8 mouse cellular contexts compared by ENCODE assay signal in the genomic region with DNA sequence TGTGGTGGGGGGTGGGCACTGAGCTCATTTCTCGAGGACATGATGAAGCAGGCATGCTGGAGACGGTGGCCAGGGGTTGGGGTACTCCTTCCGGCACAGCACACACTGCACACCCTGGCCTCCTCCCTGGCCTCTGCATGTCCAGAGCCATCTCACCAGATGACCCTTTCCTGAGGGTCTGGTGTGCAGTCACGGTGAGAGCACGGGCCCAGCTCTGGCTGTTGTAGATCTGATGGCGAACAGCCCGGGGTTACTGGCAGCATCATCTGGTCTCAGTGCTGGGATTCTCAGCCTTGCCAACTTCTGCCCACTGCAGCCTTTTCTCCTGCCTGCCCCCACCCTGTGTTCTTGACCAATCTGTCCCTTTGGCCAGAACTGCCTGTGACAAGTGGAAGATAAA. TPM values are rescaled to one million over a fixed set of nuclear protein-coding genes. Genes with fewer than 3 reads are reported as not detected.
DNase-seq lines count a peak whose midpoint lies in the region; ATAC-seq and TF ChIP-seq lines count a peak whose summit lies in the region.

No protein-coding gene starts in this region.

- no peak overlapping the region for H3K9ac ChIP-seq in midbrain, embryonic 16.5 days (ENCODE audit: low read depth, low read length)
- no peak overlapping the region for H3K9ac ChIP-seq in midbrain, embryonic 14.5 days (replicated peaks; ENCODE audit: low read length)

- H3K36me3 ChIP-seq in midbrain, embryonic 16.5 days (ENCODE audit: control insufficient read depth, insufficient read depth, low read length): no peaks in the 10 kb centered on the region
- H3K36me3 ChIP-seq in midbrain, embryonic 14.5 days (ENCODE audit: control insufficient read depth, insufficient read depth, low read length): no peaks in the 10 kb centered on the region
- H3K36me3 ChIP-seq in embryonic facial prominence, embryonic 10.5 days (replicated peaks): no peaks in the 10 kb centered on the region

- no peak for DNase-seq in frontal cortex, postnatal 10 days (ENCODE audit: low spot score in 2 of 2)
- no peak for DNase-seq in midbrain, embryonic 14.5 days
- peak; percentile 27 for DNase-seq in lung, postnatal 36 days
- DNase-seq in kidney, adult 11 months: no peak
- DNase-seq in embryonic facial prominence, embryonic 10.5 days (ENCODE audit: low spot score): no peak

- WGBS in midbrain, embryonic 16.5 days: 80% methylated on average over 7 of the region's 7 CpGs
- WGBS in midbrain, embryonic 14.5 days: 85% methylated on average over 7 of the region's 7 CpGs
- WGBS in embryonic facial prominence, embryonic 10.5 days: 83% methylated on average over 7 of the region's 7 CpGs

- H3K27ac ChIP-seq in midbrain, embryonic 16.5 days (ENCODE audit: low read length): 0 out of 2 replicates have a peak overlapping the region, but pooled peaks have one; percentile 38
- H3K27ac ChIP-seq in midbrain, embryonic 14.5 days (replicated peaks; ENCODE audit: low read depth, low read length): no peak overlapping the region
- H3K27ac ChIP-seq in cortical plate, adult 2 months (ENCODE audit: insufficient read depth, low read length): peak overlapping the region; percentile 80
- no peak overlapping the region for H3K27ac ChIP-seq in embryonic facial prominence, embryonic 10.5 days (replicated peaks)

- H3K27me3 ChIP-seq in midbrain, embryonic 16.5 days (ENCODE audit: control insufficient read depth, insufficient read depth, low read depth, low read length): no peaks in the 10 kb centered on the region
- no peaks in the 10 kb centered on the region for H3K27me3 ChIP-seq in midbrain, embryonic 14.5 days (ENCODE audit: control insufficient read depth, insufficient read depth, low read length)
- no peaks in the 10 kb centered on the region for H3K27me3 ChIP-seq in embryonic facial prominence, embryonic 10.5 days (replicated peaks; ENCODE audit: low read depth, poor library complexity, severe bottlenecking)

- no peak overlapping the region for H3K4me2 ChIP-seq in midbrain, embryonic 16.5 days (ENCODE audit: low read length)
- H3K4me2 ChIP-seq in midbrain, embryonic 14.5 days (ENCODE audit: low read length): no peak overlapping the region

- peak; percentile 31; the same call in 1 of the 2 replicates for ATAC-seq in frontal cortex, adult (ENCODE audit: low TSS enrichment)
- no peak for ATAC-seq in midbrain, embryonic 16.5 days
- ATAC-seq in midbrain, embryonic 14.5 days (ENCODE audit: low FRiP score, low TSS enrichment): no peak

- H3K9me3 ChIP-seq in midbrain, embryonic 16.5 days (replicated peaks; ENCODE audit: control insufficient read depth, low read length, poor library complexity, severe bottlenecking): no peaks in the 10 kb centered on the region
- H3K9me3 ChIP-seq in midbrain, embryonic 14.5 days (ENCODE audit: control insufficient read depth, low read length): no peaks in the 10 kb centered on the region
- H3K9me3 ChIP-seq in embryonic facial prominence, embryonic 10.5 days: no peaks in the 10 kb centered on the region

- no peak for TF ChIP-seq CTCF in cortical plate, adult 2 months (IDR thresholded peaks at IDR 0.05; ENCODE audit: extremely low read depth, insufficient read depth, low read length)

- no peak overlapping the region for H3K4me3 ChIP-seq in midbrain, embryonic 16.5 days (ENCODE audit: low read depth, low read length)
- no peak overlapping the region for H3K4me3 ChIP-seq in midbrain, embryonic 14.5 days (replicated peaks; ENCODE audit: low read depth, low read length)
- no peak overlapping the region for H3K4me3 ChIP-seq in cortical plate, adult 2 months (ENCODE audit: insufficient read depth, low read length)
- H3K4me3 ChIP-seq in embryonic facial prominence, embryonic 10.5 days: no peak overlapping the region

- TF ChIP-seq POLR2A in cortical plate, adult 2 months (IDR thresholded peaks at IDR 0.05; ENCODE audit: extremely low read depth, insufficient read depth, low read length): no peak

- H3K4me1 ChIP-seq in midbrain, embryonic 16.5 days (ENCODE audit: control insufficient read depth, insufficient read depth, low read length): peaks cover 25% of the 10 kb centered on the region
- H3K4me1 ChIP-seq in midbrain, embryonic 14.5 days (ENCODE audit: control insufficient read depth, insufficient read depth, low read length): peaks cover 11% of the 10 kb centered on the region
- H3K4me1 ChIP-seq in cortical plate, adult 2 months (ENCODE audit: control insufficient read depth, insufficient read depth, low read length): peaks cover 17% of the 10 kb centered on the region
- peaks cover 31% of the 10 kb centered on the region for H3K4me1 ChIP-seq in embryonic facial prominence, embryonic 10.5 days

RNA-seq across cellular contexts. Expression of gene Efr3b, which starts 32.6 kb away (rescaled TPM):
- polyA plus RNA-seq in midbrain, embryonic 16.5 days (2015; fragmentation: Nextera tagmentation; extraction: Ambion mirVana): 48.4 and 53.6 TPM in 2 replicates
- 33.6 and 41.4 TPM in 2 replicates for polyA plus RNA-seq in midbrain, embryonic 14.5 days (2014; fragmentation: Nextera tagmentation; extraction: Ambion mirVana)
- 70.3 and 74.8 TPM in 2 replicates for polyA plus RNA-seq in cortical plate, adult 2 months (2012; rRNA removed)
- 7.3 and 8.4 TPM in 2 replicates for polyA plus RNA-seq in embryonic facial prominence, embryonic 10.5 days (2016; fragmentation: Nextera tagmentation; extraction: Ambion mirVana)

RNA-seq across cellular contexts. Expression of gene Pomc, which starts 51.3 kb away (rescaled TPM):
- polyA plus RNA-seq in midbrain, embryonic 16.5 days (2015; fragmentation: Nextera tagmentation; extraction: Ambion mirVana): 5.2 and 7.2 TPM in 2 replicates
- 4.5 and 5.4 TPM in 2 replicates for polyA plus RNA-seq in midbrain, embryonic 14.5 days (2014; fragmentation: Nextera tagmentation; extraction: Ambion mirVana)
- polyA plus RNA-seq in cortical plate, adult 2 months (2012; rRNA removed): 4.2 and 4.5 TPM in 2 replicates
- 6.3 and 17.0 TPM in 2 replicates for polyA plus RNA-seq in embryonic facial prominence, embryonic 10.5 days (2016; fragmentation: Nextera tagmentation; extraction: Ambion mirVana)

Comparison
In these comparisons a context has a peak if more than half of its experiments do, and no peak if none do; other contexts are left out.
1. H3K27ac ChIP-seq: peak in midbrain, embryonic 16.5 days (single experiment) and cortical plate, adult 2 months (single experiment); none in midbrain, embryonic 14.5 days (single experiment) and embryonic facial prominence, embryonic 10.5 days (single experiment).